ENCODE assay signal across 7 mouse cellular contexts in genomic region chr10:111972542-111973361, GRCm38 (mm10). TPM values are rescaled to one million over a fixed set of nuclear protein-coding genes. Genes with fewer than 3 reads are reported as not detected.
DNase-seq lines count a peak whose midpoint lies in the region; ATAC-seq lines count a peak whose summit lies in the region.

Krr1 (plus strand) TSS chr10:111972664.

- no peak within 1 kb of the TSS for H3K27ac ChIP-seq in intestine, embryonic 15.5 days
- H3K27ac ChIP-seq in midbrain, embryonic 10.5 days (replicated peaks) = peak within 1 kb of the TSS; percentile 86

- H3K27me3 ChIP-seq in intestine, embryonic 15.5 days (replicated peaks) = no peaks in the 10 kb centered on the region
- peaks cover 7% of the 10 kb centered on the region; the same call in 1 of the 2 replicates for H3K27me3 ChIP-seq in midbrain, embryonic 10.5 days (ENCODE audit: low read depth, poor library complexity, severe bottlenecking)

- WGBS in intestine, embryonic 15.5 days = under 1% methylated on average over 51 of the region's 51 CpGs
- WGBS in midbrain, embryonic 10.5 days = under 1% methylated on average over 51 of the region's 51 CpGs

- peak; percentile 93 for DNase-seq in adrenal gland, adult 2 months
- peak; percentile 92 for DNase-seq in embryo, embryonic 11.5 days (ENCODE audit: low read depth, low spot score)
- DNase-seq in gastrocnemius, postnatal 36 days = peak; percentile 82
- DNase-seq in left cerebral cortex, postnatal 25 days (ENCODE audit: low spot score in 2 of 2) = peak; percentile 86 to 96
- peak; percentile 95 for DNase-seq in midbrain, embryonic 10.5 days (ENCODE audit: low spot score)
- DNase-seq in right cerebral cortex, postnatal 4 days = peak; percentile 79

- no peaks in the 10 kb centered on the region for H3K9me3 ChIP-seq in intestine, embryonic 15.5 days
- no peaks in the 10 kb centered on the region for H3K9me3 ChIP-seq in midbrain, embryonic 10.5 days (replicated peaks)

- peaks cover 4% of the 10 kb centered on the region; the same call in 1 of the 2 replicates for H3K36me3 ChIP-seq in intestine, embryonic 15.5 days
- peaks cover 23% of the 10 kb centered on the region for H3K36me3 ChIP-seq in midbrain, embryonic 10.5 days

- intact Hi-C loops in gastrocnemius, postnatal 36 days (cut with DNase I) = no loop called here
- intact Hi-C loops in left cerebral cortex, postnatal 25 days (cut with DNase I) = no loop called here

- peak; percentile 99 for ATAC-seq in intestine, embryonic 15.5 days

- peak within 1 kb of the TSS; percentile 79 for H3K9ac ChIP-seq in intestine, embryonic 15.5 days

- peak within 1 kb of the TSS; percentile 90 for H3K4me3 ChIP-seq in intestine, embryonic 15.5 days (replicated peaks)
- peak within 1 kb of the TSS; percentile 94 for H3K4me3 ChIP-seq in midbrain, embryonic 10.5 days

- H3K4me1 ChIP-seq in intestine, embryonic 15.5 days (replicated peaks) = peaks cover 5% of the 10 kb centered on the region
- H3K4me1 ChIP-seq in midbrain, embryonic 10.5 days = peaks cover 9% of the 10 kb centered on the region

- H3K4me2 ChIP-seq in intestine, embryonic 15.5 days (replicated peaks) = peak within 1 kb of the TSS; percentile 65

RNA-seq across cellular contexts. Expression of gene Krr1, which starts in this region (rescaled TPM):
- total RNA-seq in adrenal gland, adult 2 months (2021) = 10 to 100 TPM; 34.1 to 38.6 TPM
- polyA plus RNA-seq in adrenal gland, adult 2 months (2012; rRNA removed) = 1.0 and 2.0 TPM in 2 replicates
- 10 to 100 TPM; 23.7 to 26.4 TPM for total RNA-seq in gastrocnemius, postnatal 36 days (2021)
- 37.1 and 43.0 TPM in 2 replicates for polyA plus RNA-seq in intestine, embryonic 15.5 days (2015; fragmentation: Nextera tagmentation; extraction: Ambion mirVana)
- total RNA-seq in left cerebral cortex, postnatal 25 days (2021) = 10 to 100 TPM; 32.6 to 39.8 TPM
- polyA plus RNA-seq in midbrain, embryonic 10.5 days (2016; fragmentation: Nextera tagmentation; extraction: Ambion mirVana) = 58.8 and 59.9 TPM in 2 replicates

Comparison
In these comparisons a context has a peak if more than half of its experiments do, and no peak if none do; other contexts are left out.
1. RNA of gene Krr1 (polyA plus RNA-seq): 58.8 to 59.9 TPM in midbrain, embryonic 10.5 days and 37.1 to 43.0 TPM in intestine, embryonic 15.5 days; 1.0 to 2.0 TPM in adrenal gland, adult 2 months; every median in the first group is over 10 times any median in the second.
2. Peak in every context shown above with its lines, with median percentiles within 50 percentile points of each other: DNase-seq.